Mouse (Mus musculus) CH12.LX (cell line): ENCODE measurements around the gene Tnfrsf14. TPM values are rescaled to one million over a fixed set of nuclear protein-coding genes. Genes with fewer than 3 reads are reported as not detected.
A peak's percentile ranks its signal among the peaks of the same experiment; 100 is the strongest.

Source experiments
- DNase-seq: peaks from one replicate; pipeline ENCODE4 v3.0.0-alpha.2; 2013; ENCODE audit errors: extremely low read depth
- H3K27ac ChIP-seq: 2 replicates; pipeline ENCODE4 v1.5.1; 2012; ENCODE audit warnings: low read depth, mild to moderate bottlenecking, control low read depth, moderate library complexity; ENCODE audit not compliant: insufficient read depth
- H3K27me3 ChIP-seq: replicated peaks from 2 replicates; pipeline ENCODE3; 2012; ENCODE audit warnings: inconsistent platforms
- H3K36me3 ChIP-seq, 2 experiments: replicated peaks in 1 of 2; 2 replicates each; pipeline versions ENCODE3 to v1.6.1; 2012; ENCODE audit warnings: inconsistent platforms in 1 of 2, low read length in 1 of 2, mild to moderate bottlenecking in 1 of 2, mixed read lengths in 1 of 2, moderate library complexity in 1 of 2; ENCODE audit not compliant: control insufficient read depth in 1 of 2, insufficient read depth in 1 of 2
- H3K4me1 ChIP-seq, 2 experiments: 2 replicates each; pipeline ENCODE4 v1.6.1; 2012; ENCODE audit warnings: inconsistent platforms in 1 of 2, moderate library complexity in 1 of 2; ENCODE audit not compliant: insufficient read depth in 2 of 2, control insufficient read depth in 1 of 2
- H3K4me2 ChIP-seq: 2 replicates; pipeline ENCODE4 v1.6.1; 2012; ENCODE audit warnings: low read depth, mild to moderate bottlenecking, control low read depth; ENCODE audit not compliant: poor library complexity, insufficient read depth, severe bottlenecking
- H3K4me3 ChIP-seq, 3 experiments: fragments of 150-350 bp in 1 of 3; sonication (generic) in 1 of 3; replicated peaks in 1 of 3; 2 replicates each; pipeline versions ENCODE3 to v1.5.1; 2011 to 2012; ENCODE audit warnings: low read depth in 2 of 3, low read length in 2 of 3, mild to moderate bottlenecking in 2 of 3, moderate library complexity in 2 of 3, control low read depth in 1 of 3, improper control_type of control experiment in 1 of 3, inconsistent platforms in 1 of 3, mixed read lengths in 1 of 3; ENCODE audit not compliant: poor library complexity in 1 of 3
- H3K79me2 ChIP-seq: replicated peaks from 2 replicates; pipeline ENCODE4 v1.6.1; 2012; ENCODE audit warnings: mild to moderate bottlenecking, moderate library complexity; ENCODE audit not compliant: control insufficient read depth, poor library complexity, insufficient read depth, severe bottlenecking; ENCODE audit errors: extremely low read depth
- H3K9ac ChIP-seq: 2 replicates; pipeline ENCODE4 v1.6.1; 2012; ENCODE audit warnings: low read depth, mild to moderate bottlenecking, control low read depth, moderate library complexity; ENCODE audit not compliant: insufficient read depth
- H3K9me3 ChIP-seq: replicated peaks from 2 replicates; pipeline ENCODE3; 2012; ENCODE audit warnings: low read length, inconsistent platforms, mixed read lengths
- CHD1 ChIP-seq: IDR thresholded peaks from 2 replicates; pipeline ENCODE4 v1.6.1; 2012; ENCODE audit warnings: low read depth, low read length, improper control_type of control experiment, inconsistent platforms
- CHD2 ChIP-seq: IDR thresholded peaks from 2 replicates; pipeline ENCODE4 v1.6.1; 2011; ENCODE audit warnings: low read length, improper control_type of control experiment
- E2F4 ChIP-seq: IDR thresholded peaks from 2 replicates; pipeline ENCODE4 v1.6.1; 2011; ENCODE audit warnings: low read depth, low read length, improper control_type of control experiment; ENCODE audit not compliant: insufficient replicate concordance
- ELF1 ChIP-seq: IDR thresholded peaks from 2 replicates; pipeline ENCODE4 v1.6.1; 2014; ENCODE audit warnings: low read depth, mild to moderate bottlenecking, inconsistent platforms, low read length, improper control_type of control experiment
- EP300 ChIP-seq: IDR thresholded peaks from 2 replicates; pipeline ENCODE4 v1.6.1; 2011; ENCODE audit warnings: low read length, improper control_type of control experiment
- IRF4 ChIP-seq: IDR thresholded peaks from 2 replicates; pipeline ENCODE4 v1.6.1; 2014; ENCODE audit warnings: low read depth, mild to moderate bottlenecking, inconsistent platforms, low read length, improper control_type of control experiment
- JUN ChIP-seq: IDR thresholded peaks from 2 replicates; pipeline ENCODE4 v1.6.1; 2011; ENCODE audit warnings: low read depth, mild to moderate bottlenecking, low read length, improper control_type of control experiment, moderate library complexity; ENCODE audit not compliant: insufficient read depth
- MAFK ChIP-seq: IDR thresholded peaks from 2 replicates; pipeline ENCODE4 v1.6.1; 2011; ENCODE audit warnings: low read length, improper control_type of control experiment; ENCODE audit not compliant: insufficient replicate concordance
- MAX ChIP-seq: IDR thresholded peaks from 2 replicates; pipeline ENCODE4 v1.6.1; 2011; ENCODE audit warnings: low read length, improper control_type of control experiment
- MYC ChIP-seq: IDR thresholded peaks from 2 replicates; pipeline ENCODE4 v1.6.1; 2011; ENCODE audit warnings: low read depth, mild to moderate bottlenecking, improper control_type of control experiment, low read length
- PAX5 ChIP-seq: IDR thresholded peaks from 2 replicates; pipeline ENCODE4 v1.6.1; 2012; ENCODE audit warnings: low read length, inconsistent platforms, mixed read lengths
- POLR2A ChIP-seq: IDR thresholded peaks from 2 replicates; pipeline ENCODE4 v1.6.1; 2011; ENCODE audit warnings: low read depth, mild to moderate bottlenecking, improper control_type of control experiment, low read length
- RAD21 ChIP-seq: IDR thresholded peaks from 2 replicates; pipeline ENCODE4 v1.6.1; 2011; ENCODE audit warnings: low read depth, mild to moderate bottlenecking, low read length, improper control_type of control experiment, moderate library complexity
- RCOR1 ChIP-seq: conservative IDR thresholded peaks from 2 replicates; pipeline ENCODE4 v1.6.1; 2012; ENCODE audit warnings: low read depth, mild to moderate bottlenecking, inconsistent platforms, low read length, improper control_type of control experiment
- SIN3A ChIP-seq: IDR thresholded peaks from 2 replicates; pipeline ENCODE4 v1.6.1; 2012; ENCODE audit warnings: low read length, improper control_type of control experiment, inconsistent platforms
- TCF12 ChIP-seq: IDR thresholded peaks from 2 replicates; pipeline ENCODE4 v1.6.1; 2014; ENCODE audit warnings: low read depth, mild to moderate bottlenecking, inconsistent platforms, low read length, improper control_type of control experiment
- UBTF ChIP-seq: IDR thresholded peaks from 2 replicates; pipeline ENCODE4 v1.6.1; 2012; ENCODE audit warnings: low read depth, mild to moderate bottlenecking, inconsistent platforms, low read length, improper control_type of control experiment, moderate library complexity
- ZMIZ1 ChIP-seq: IDR thresholded peaks from 2 replicates; pipeline ENCODE4 v1.6.1; 2012; ENCODE audit warnings: low read depth, mild to moderate bottlenecking, inconsistent platforms, low read length, improper control_type of control experiment
- ZNF384 ChIP-seq: IDR thresholded peaks from 2 replicates; pipeline ENCODE4 v1.6.1; 2012; ENCODE audit warnings: low read depth, low read length, improper control_type of control experiment, inconsistent platforms
- dilution Hi-C: fragments of 300-500 bp; cut with MboI; formaldehyde crosslinking; loops from 2 replicates; pipeline ENCODE4 v1.14.3; 2020; ENCODE audit warnings: low sequenced_read_pairs; ENCODE audit not compliant: extremely low pct_unique_long_range_greater_than_20kb, extremely low pct_ligation_motif_present
- in situ Hi-C: fragments of 300-500 bp; cut with MboI; formaldehyde crosslinking; loops from 3 replicates; pipeline ENCODE4 v1.14.3; 2019; ENCODE audit warnings: low sequenced_read_pairs, low pct_ligation_motif_present, low pct_unique_long_range_greater_than_20kb, mixed read lengths
- polyA plus RNA-seq: library from polyadenylated mRNA; unstranded; fragments of >175 nt; gene quantifications from 2 replicates; pipeline ENCODE4 v1.2.1, GENCODE M21; 2012; ENCODE audit warnings: low read depth; ENCODE audit not compliant: insufficient read length
- total RNA-seq, 2 experiments: library from RNA; depleted of rRNA; stranded (reverse); fragments of 300-350 nt in 1 of 2; fragments of >200 nt in 1 of 2; gene quantifications; 2 replicates each; pipeline ENCODE4 v1.2.3; 2012 to 2014

Gene Tnfrsf14
- total RNA-seq (2012; rRNA removed) (68.3 and 109 TPM in 2 replicates), total RNA-seq (2014; rRNA removed) (21.0 and 25.9 TPM in 2 replicates), polyA plus RNA-seq (19.8 and 20.0 TPM in 2 replicates)

DNA sequence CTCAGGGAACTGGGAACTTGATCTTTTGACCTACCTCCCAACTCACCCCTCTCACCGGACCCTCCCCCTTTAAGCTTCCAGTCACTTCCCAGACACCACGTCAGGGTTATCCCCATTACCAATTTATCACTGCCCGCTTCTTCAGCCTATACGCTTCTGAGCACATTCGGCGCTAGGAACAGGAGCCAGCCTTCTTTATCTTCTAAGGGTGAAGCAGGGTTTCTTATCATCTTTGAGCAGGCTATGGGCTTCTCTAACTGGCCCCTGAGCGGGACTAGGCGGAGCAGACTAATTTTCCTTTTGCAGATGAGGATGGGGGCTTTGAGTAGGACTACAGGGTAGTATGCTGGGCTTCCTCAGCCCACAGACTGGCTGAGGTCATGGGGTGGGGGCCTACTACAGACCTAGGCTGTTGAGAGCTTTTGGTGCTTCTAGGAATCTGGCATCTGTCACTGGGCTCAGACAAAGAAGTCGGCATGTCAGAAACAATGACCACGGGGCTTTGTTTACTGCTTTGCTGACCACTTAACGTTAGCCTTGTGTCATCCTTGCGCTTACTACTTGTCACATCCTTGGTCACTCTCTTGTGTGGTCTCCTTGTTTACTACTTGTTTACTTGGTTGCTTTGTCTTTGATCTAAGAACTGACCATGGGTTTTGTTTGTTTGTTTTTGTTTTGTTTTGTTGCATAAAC, at the start of gene Tnfrsf14:
Gene Tnfrsf14 (minus strand): TSS at position 169 of the 693 bp plus-strand sequence.
- H3K4me1 ChIP-seq = peaks cover 32 to 59% of the 10 kb centered on the region in 2 experiments
- H3K27ac ChIP-seq = peak within 1 kb of the TSS; percentile 83
- H3K9ac ChIP-seq = peak within 1 kb of the TSS; percentile 91
- no peaks in the 10 kb centered on the region for H3K27me3 ChIP-seq
- in situ Hi-C loops = loop anchor here (25.0 kb wide), 1 partner anchor 791 kb away; the partner anchor contains the start of genes Trp73 and Wrap73
- H3K36me3 ChIP-seq = peaks cover 24 to 29% of the 10 kb centered on the region in 2 experiments
- peaks cover 6% of the 10 kb centered on the region for H3K9me3 ChIP-seq
- H3K4me3 ChIP-seq = peak within 1 kb of the TSS; percentile 58 to 74 (median 67)
- H3K4me2 ChIP-seq = peak within 1 kb of the TSS; percentile 93
- no peak for DNase-seq
- TF ChIP-seq TCF12 = peak; percentile 21; the same call in 1 of the 2 replicates
- TF ChIP-seq MAX = no peak; the same call in 1 of the 2 replicates
- TF ChIP-seq CHD2 = no peak
- TF ChIP-seq IRF4 = no peak
- no peak for TF ChIP-seq UBTF
- peak; percentile 56 for TF ChIP-seq SIN3A
- TF ChIP-seq ZNF384 = no peak
- TF ChIP-seq ZMIZ1 = peak; percentile 32
- peak; percentile 39; the same call in 1 of the 2 replicates for TF ChIP-seq EP300
- TF ChIP-seq MYC = 0 out of 2 replicates have a peak, but pooled peaks have one; percentile 6
- no peak for TF ChIP-seq JUN
- peak; percentile 48; the same call in 1 of the 2 replicates for TF ChIP-seq CHD1
- peaks cover 25% of the 10 kb centered on the region for H3K79me2 ChIP-seq
- dilution Hi-C loops = no loop called here

DNA sequence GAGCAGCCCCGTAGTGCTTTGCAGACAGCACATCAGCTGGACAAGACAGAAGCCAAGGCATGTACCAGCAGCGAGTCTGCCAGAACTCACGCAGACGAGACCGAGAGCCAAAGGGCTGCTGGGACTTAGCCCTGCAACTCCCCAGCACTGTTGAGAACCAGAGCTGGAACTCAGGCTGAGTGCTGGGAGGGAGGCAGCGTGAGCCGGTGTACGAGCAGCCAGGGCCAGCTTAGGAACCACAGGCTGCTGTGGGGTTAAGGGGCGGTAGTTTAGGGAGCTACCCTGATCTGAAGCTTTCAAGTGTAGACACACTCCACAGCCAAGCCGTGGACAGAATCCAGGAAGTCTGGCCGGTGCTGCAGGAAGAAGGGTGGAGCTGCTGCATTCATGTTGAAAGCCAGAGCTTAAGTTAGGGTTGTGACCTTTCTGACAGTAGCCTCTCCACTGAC, 45.8 kb upstream of the Tnfrsf14 start:
- in situ Hi-C loops (loop anchor here (25.0 kb wide), 1 partner anchor 263 kb away; the partner anchor contains the start of gene Faap20), dilution Hi-C loops (no loop called here)
- TF ChIP-seq RCOR1 = no peak
- no peak for TF ChIP-seq POLR2A
- no peak for TF ChIP-seq MAFK
- TF ChIP-seq ELF1 = no peak
- TF ChIP-seq IRF4 = no peak
- no peak for TF ChIP-seq ZNF384
- TF ChIP-seq RAD21 = no peak
- no peak for TF ChIP-seq CHD1
- TF ChIP-seq EP300 = no peak
- no peak for TF ChIP-seq PAX5
- no peak for TF ChIP-seq E2F4
- Histone ChIP-seq H3K9ac (no peak overlapping the region), H3K4me1 (no peaks in the 10 kb centered on the region), H3K36me3 (peaks cover 100% of the 10 kb centered on the region in 2 experiments), H3K79me2 (no peaks in the 10 kb centered on the region), H3K4me3 (no peak overlapping the region), H3K9me3 (no peaks in the 10 kb centered on the region), H3K27ac (no peak overlapping the region), H3K4me2 (no peak overlapping the region), H3K27me3 (no peaks in the 10 kb centered on the region)
- DNase-seq = no peak
